Mouse (Mus musculus): ENCODE data around the gene Gba.
"Not testable (repeated sequence)": the region's sequence is repeated elsewhere in the genome, so short reads cannot be mapped to it uniquely, and the experiment has no call there.

Gene Gba

DNA sequence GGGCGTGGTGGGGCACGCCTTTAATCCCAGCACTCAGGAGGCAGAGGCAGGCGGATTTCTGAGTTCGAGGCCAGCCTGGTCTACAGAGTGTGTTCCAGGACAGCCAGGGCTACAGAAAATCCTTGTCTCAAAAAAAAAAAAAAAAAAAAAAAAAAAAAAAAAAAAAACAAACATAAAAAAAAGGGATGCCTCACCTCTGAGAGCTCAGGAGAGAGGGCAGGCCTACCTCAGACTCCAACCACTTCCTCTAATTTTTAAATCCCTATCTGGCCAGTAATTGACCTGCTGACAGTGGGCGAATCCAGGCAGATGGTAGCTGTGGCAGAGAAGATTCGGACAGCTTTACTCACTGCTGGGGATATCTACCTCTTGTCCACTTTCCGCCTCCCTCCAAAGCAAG lies 13.7 kb downstream of the Gba start:
- DNase-seq = not testable (repeated sequence)

- DNase-seq = no peak
These were observed 15.5 kb downstream of the Gba start for GRCm38 (mm10) chr3:89218271-89218670.

DNA sequence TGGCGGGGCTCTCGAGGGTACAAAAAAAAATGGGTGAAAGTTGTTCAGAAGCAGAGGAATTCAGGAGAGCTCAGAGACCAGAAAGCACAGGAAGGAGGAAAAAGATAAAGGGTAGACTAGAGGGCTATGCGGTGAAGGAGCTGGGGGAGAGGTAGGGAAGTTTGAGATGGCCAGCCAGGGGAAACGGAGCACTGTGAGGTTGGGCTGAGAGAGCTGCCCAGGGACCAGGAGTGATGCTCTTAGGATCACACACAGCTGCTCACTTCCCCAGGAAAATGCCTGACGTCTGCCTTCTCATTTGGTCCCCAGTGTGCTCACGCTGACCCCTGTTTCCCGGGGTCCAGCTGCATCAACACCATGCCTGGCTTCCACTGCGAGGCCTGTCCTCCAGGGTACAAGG lies 16.8 kb downstream of the Gba start:
- no peak for DNase-seq

GRCm38 (mm10) chr3:89221167-89221566 lies 18.4 kb downstream of the Gba start:
- no peak for DNase-seq

GRCm38 (mm10) chr3:89224796-89225195 lies 22.1 kb downstream of the Gba start:
- no peak for DNase-seq

- DNase-seq = no peak
These were observed 22.6 kb downstream of the Gba start for GRCm38 (mm10) chr3:89225321-89225815.

GRCm38 (mm10) chr3:89225918-89226317 lies 23.2 kb downstream of the Gba start:
- DNase-seq = no peak

- no peak for DNase-seq
These were observed 23.6 kb downstream of the Gba start for GRCm38 (mm10) chr3:89226361-89226760.

DNA sequence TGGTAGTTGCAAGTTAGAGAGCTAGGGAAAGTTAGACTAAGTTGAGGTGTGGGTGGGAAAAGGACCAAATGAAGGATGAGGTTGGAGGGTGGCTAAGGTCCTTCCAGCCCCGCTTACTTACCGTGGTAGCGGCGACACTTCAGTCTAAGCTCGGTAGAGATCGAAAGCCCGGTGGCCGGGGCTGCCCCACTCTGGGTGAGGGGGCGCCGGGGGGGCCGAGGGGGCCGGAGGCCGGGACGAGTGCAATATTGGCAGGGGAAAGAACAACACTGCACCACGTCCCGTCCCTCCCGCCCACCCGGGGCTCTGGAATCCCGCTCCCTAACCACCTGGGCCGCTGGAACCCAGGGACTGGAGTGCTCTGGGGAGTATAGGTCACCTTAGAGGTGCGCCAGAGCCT lies 24.2 kb downstream of the Gba start, which contains the start of gene Mtx1:
Gene Mtx1, minus strand, starts transcription at position 189 of the 400 bp plus-strand sequence.
- no peak for DNase-seq

- DNase-seq = peak; percentile 90
These were observed 24.8 kb downstream of the Gba start for GRCm38 (mm10) chr3:89227307-89228179.

DNA sequence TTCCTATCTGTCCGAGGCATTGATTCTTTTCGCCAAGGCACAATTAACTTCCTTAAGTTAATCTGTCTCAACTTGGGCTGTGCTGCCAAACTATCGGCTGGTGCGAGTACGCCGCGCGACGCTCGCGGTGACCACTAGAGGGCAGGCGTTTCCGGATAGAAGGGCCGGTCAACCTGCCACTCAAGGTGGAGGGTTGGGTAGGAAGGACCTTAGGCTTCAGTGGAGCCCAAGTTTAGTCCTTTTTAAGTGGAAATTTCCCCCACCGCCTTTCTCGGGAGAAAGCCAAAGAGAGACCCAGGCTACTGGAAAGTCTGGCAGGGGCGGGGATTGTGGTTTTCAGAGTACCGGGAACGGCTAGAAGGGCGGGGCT lies 25.4 kb downstream of the Gba start:
- DNase-seq = peak; percentile 81

GRCm38 (mm10) chr3:89228836-89229235 lies 26.1 kb downstream of the Gba start, which contains the start of gene Muc1:
Muc1 (plus strand) TSS chr3:89229057.
- no peak for DNase-seq

DNA sequence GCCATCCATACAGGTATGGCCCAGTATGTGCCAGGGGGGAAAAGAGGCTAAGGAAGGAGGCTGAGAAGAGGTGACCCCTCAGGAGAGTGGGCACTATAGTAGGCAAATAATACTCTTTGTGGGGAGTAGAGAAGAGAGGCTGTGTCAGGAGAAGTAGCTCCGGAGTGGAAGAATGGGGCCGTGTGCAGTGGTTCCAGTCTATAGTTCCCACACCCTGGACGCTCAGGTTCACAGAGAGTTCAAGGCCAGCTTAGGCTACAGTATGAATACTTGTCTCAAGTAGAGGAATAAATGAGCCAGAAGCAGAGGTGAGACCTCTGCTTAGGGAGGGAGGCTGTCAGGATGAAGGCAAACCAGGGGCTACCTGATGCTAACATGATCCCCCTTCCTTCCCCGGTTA lies 26.5 kb downstream of the Gba start:
- DNase-seq = no peak

DNA sequence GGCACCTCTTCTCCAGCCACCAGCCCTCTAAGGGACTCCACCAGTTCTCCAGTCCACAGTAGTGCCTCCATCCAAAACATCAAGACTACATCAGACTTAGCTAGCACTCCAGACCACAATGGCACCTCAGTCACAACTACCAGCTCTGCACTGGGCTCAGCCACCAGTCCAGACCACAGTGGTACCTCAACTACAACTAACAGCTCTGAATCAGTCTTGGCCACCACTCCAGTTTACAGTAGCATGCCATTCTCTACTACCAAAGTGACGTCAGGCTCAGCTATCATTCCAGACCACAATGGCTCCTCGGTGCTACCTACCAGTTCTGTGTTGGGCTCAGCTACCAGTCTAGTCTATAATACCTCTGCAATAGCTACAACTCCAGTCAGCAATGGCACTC lies 27.8 kb downstream of the Gba start:
- DNase-seq = no peak

- no peak for DNase-seq
These were observed 28.6 kb downstream of the Gba start for GRCm38 (mm10) chr3:89231345-89231744.

DNA sequence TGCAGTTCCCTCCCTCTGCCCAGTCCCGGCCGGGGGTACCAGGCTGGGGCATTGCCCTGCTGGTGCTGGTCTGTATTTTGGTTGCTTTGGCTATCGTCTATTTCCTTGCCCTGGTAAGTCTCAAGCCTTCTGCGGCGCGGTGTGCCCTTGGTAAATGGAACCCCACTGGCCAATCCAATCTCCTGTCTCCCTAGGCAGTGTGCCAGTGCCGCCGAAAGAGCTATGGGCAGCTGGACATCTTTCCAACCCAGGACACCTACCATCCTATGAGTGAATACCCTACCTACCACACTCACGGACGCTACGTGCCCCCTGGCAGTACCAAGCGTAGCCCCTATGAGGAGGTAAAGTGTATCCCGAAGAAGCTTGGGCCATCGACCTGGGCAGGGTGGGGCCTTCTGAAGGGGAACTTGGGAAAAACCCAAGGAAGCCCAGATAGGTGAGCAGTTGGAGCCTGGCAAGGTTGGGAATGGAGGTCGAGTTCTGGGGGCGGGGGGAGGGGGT lies 29.1 kb downstream of the Gba start:
- no peak for DNase-seq

GRCm38 (mm10) chr3:89232614-89233013 lies 29.9 kb downstream of the Gba start:
- no peak for DNase-seq

DNA sequence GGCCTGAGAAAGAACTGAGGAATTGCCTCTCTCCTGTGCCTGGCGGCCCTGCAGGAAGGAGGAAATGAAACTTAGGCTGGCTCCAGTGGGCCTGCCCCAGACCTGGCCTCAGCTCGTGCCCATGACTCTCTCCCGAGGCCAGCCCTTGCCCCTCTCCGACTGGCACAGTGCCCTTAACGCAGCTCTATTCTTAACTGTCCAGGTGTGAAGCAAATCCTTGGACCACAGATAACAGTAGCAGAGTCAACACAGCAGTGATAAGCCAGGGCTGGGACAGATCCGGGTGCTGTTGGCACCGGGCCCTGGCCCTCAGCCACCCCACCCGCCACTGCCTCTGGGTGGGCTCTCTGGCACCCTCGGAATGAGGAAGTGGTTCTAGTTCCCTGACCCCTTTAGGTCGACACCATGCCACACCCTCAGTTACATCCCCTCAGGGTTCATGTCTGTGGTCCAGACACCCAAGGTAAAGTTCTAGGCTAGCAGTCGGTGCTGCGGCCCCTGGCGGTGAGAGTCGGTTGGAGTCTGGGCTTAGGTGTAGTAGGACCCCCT lies 30.9 kb downstream of the Gba start:
- DNase-seq = no peak

GRCm38 (mm10) chr3:89236516-89236915 lies 33.8 kb downstream of the Gba start:
- no peak for DNase-seq

DNA sequence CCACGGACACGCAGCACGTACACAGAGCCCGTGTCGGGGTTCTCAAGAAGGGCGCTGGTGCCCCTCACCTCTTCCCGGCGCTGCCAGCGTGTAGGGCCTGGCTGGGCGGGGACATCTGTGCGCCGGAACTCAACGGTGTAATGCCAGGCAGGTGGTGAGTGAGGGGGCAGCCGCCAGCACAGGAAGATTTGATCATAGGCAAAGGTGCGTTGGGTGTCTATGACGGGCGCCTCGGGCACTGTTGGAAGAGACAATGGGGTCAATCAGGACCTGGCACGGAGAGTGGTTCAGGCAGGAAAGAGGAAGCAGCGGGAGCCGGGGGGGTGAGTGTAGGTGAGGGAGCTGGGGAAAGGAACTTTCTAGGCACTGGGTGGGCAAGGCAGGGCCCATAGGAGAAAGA lies 35.0 kb downstream of the Gba start:
- no peak for DNase-seq

GRCm38 (mm10) chr3:89238494-89238893 lies 35.8 kb downstream of the Gba start:
- DNase-seq = no peak

GRCm38 (mm10) chr3:89242331-89242895 lies 39.7 kb downstream of the Gba start:
- no peak for DNase-seq

DNA sequence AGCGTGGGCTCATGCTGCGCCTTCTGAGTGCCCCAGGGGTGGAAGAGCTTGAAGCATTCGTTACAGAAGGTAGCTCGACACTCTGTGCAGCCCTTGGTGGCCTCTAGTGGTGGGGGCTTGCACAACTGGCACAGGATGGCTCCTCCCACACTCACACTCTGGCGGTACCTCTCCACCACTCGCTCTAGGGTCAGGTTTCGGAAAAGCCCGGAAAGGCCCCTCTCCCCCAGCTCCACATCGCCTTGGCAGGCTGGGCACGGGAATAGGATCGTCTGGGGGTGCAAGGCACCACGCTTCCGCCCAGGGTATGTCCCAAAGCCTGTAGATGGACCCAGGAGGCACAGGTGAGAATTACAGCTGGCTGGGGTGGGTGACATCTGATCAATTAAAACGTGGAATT lies 40.9 kb downstream of the Gba start:
- no peak for DNase-seq
